In genomic region chr14:102769716-102770115, GRCm38 (mm10) we compare ENCODE assay signal across 8 mouse cellular contexts.
DNase-seq lines count a peak whose midpoint lies in the region; ATAC-seq and TF ChIP-seq lines count a peak whose summit lies in the region.

No protein-coding gene starts in this region.

- H3K27me3 ChIP-seq in CH12.LX (replicated peaks), result no peaks in the 10 kb centered on the region
- H3K27me3 ChIP-seq in lung, embryonic 14.5 days (ENCODE audit: insufficient read depth, low read length), result no peaks in the 10 kb centered on the region
- no peaks in the 10 kb centered on the region for H3K27me3 ChIP-seq in thymus, adult 2 months (ENCODE audit: control insufficient read depth, insufficient read depth, low read length)
- H3K27me3 ChIP-seq in neural tube, embryonic 15.5 days (replicated peaks), result no peaks in the 10 kb centered on the region

- H3K9me3 ChIP-seq in CH12.LX (replicated peaks; ENCODE audit: low read length), result no peaks in the 10 kb centered on the region
- H3K9me3 ChIP-seq in lung, embryonic 14.5 days (ENCODE audit: low read depth, low read length), result no peaks in the 10 kb centered on the region
- no peaks in the 10 kb centered on the region for H3K9me3 ChIP-seq in neural tube, embryonic 15.5 days (replicated peaks)

- TF ChIP-seq CTCF in CH12.LX (conservative IDR thresholded peaks at IDR 0.05 in 1 of 2, IDR thresholded peaks at IDR 0.05 in 1 of 2; ENCODE audit: low read depth in 2 of 2, low read length in 2 of 2), result peak; percentile 18 to 78; a peak in 3 of 4 replicates
- TF ChIP-seq CTCF in lung, embryonic 14.5 days (IDR thresholded peaks at IDR 0.05; ENCODE audit: low read depth), result peak; percentile 28
- TF ChIP-seq CTCF in thymus, adult 2 months (IDR thresholded peaks at IDR 0.05; ENCODE audit: borderline replicate concordance, control insufficient read depth, extremely low read depth, insufficient read depth, low read length, poor library complexity), result no peak

- ATAC-seq in lung, embryonic 14.5 days (ENCODE audit: insufficient read depth), result no peak
- ATAC-seq in neural tube, embryonic 15.5 days (ENCODE audit: low FRiP score), result no peak

- H3K4me1 ChIP-seq in CH12.LX (ENCODE audit: control insufficient read depth in 1 of 2, insufficient read depth in 2 of 2), result peaks cover 0 to 6% of the 10 kb centered on the region in 2 experiments; a peak in 2 of 4 replicates
- H3K4me1 ChIP-seq in lung, embryonic 14.5 days (ENCODE audit: insufficient read depth), result no peaks in the 10 kb centered on the region
- no peaks in the 10 kb centered on the region for H3K4me1 ChIP-seq in thymus, adult 2 months (replicated peaks; ENCODE audit: control insufficient read depth, insufficient read depth, low read length)
- no peaks in the 10 kb centered on the region for H3K4me1 ChIP-seq in neural tube, embryonic 15.5 days

- TF ChIP-seq POLR2A in CH12.LX (IDR thresholded peaks at IDR 0.05; ENCODE audit: low read depth, low read length), result no peak
- TF ChIP-seq POLR2A in thymus, adult 2 months (IDR thresholded peaks at IDR 0.05; ENCODE audit: control insufficient read depth, extremely low read depth, insufficient read depth, low read length, poor library complexity), result no peak

- no peaks in the 10 kb centered on the region for H3K79me2 ChIP-seq in CH12.LX (replicated peaks; ENCODE audit: control insufficient read depth, extremely low read depth, insufficient read depth, poor library complexity, severe bottlenecking)

- 54% methylated on average over 3 of the region's 3 CpGs for WGBS in lung, embryonic 14.5 days
- WGBS in thymus, adult 2 months, result 83% methylated on average over 3 of the region's 3 CpGs
- 68% methylated on average over 3 of the region's 3 CpGs for WGBS in neural tube, embryonic 15.5 days

- dilution Hi-C loops in CH12.LX (cut with MboI; ENCODE audit: extremely low pct_ligation_motif_present, extremely low pct_unique_long_range_greater_than_20kb, low sequenced_read_pairs), result no loop called here

- no peak for TF ChIP-seq EP300 in CH12.LX (IDR thresholded peaks at IDR 0.05; ENCODE audit: low read length)

- TF ChIP-seq RAD21 in CH12.LX (IDR thresholded peaks at IDR 0.05; ENCODE audit: low read depth, low read length), result peak; percentile 69

- H3K4me3 ChIP-seq in CH12.LX (replicated peaks in 1 of 3; ENCODE audit: low read depth in 2 of 3, low read length in 2 of 3, poor library complexity in 1 of 3), result no peak overlapping the region
- H3K4me3 ChIP-seq in lung, embryonic 14.5 days (ENCODE audit: low read depth, low read length), result no peak overlapping the region
- no peak overlapping the region for H3K4me3 ChIP-seq in thymus, adult 2 months (ENCODE audit: control insufficient read depth, insufficient read depth, low read length)
- no peak overlapping the region for H3K4me3 ChIP-seq in neural tube, embryonic 15.5 days (replicated peaks)

- H3K4me2 ChIP-seq in CH12.LX (ENCODE audit: insufficient read depth, low read depth, poor library complexity, severe bottlenecking), result no peak overlapping the region
- no peak overlapping the region for H3K4me2 ChIP-seq in lung, embryonic 14.5 days
- no peak overlapping the region for H3K4me2 ChIP-seq in neural tube, embryonic 15.5 days

- H3K36me3 ChIP-seq in CH12.LX (replicated peaks in 1 of 2; ENCODE audit: control insufficient read depth in 1 of 2, insufficient read depth in 1 of 2, low read length in 1 of 2), result no peaks in the 10 kb centered on the region
- H3K36me3 ChIP-seq in lung, embryonic 14.5 days (ENCODE audit: insufficient read depth), result no peaks in the 10 kb centered on the region
- no peaks in the 10 kb centered on the region for H3K36me3 ChIP-seq in thymus, adult 2 months (ENCODE audit: control insufficient read depth, insufficient read depth, low read length)
- no peaks in the 10 kb centered on the region for H3K36me3 ChIP-seq in neural tube, embryonic 15.5 days

- H3K9ac ChIP-seq in CH12.LX (ENCODE audit: insufficient read depth, low read depth), result no peak overlapping the region
- H3K9ac ChIP-seq in lung, embryonic 14.5 days, result no peak overlapping the region
- no peak overlapping the region for H3K9ac ChIP-seq in neural tube, embryonic 15.5 days (replicated peaks)

- in situ Hi-C loops in CH12.LX (cut with MboI; ENCODE audit: low pct_ligation_motif_present, low pct_unique_long_range_greater_than_20kb, low sequenced_read_pairs), result no loop called here

- no peak overlapping the region for H3K27ac ChIP-seq in CH12.LX (ENCODE audit: insufficient read depth, low read depth)
- H3K27ac ChIP-seq in lung, embryonic 14.5 days (ENCODE audit: low read depth), result no peak overlapping the region
- H3K27ac ChIP-seq in thymus, adult 2 months (ENCODE audit: control insufficient read depth, insufficient read depth, low read length), result no peak overlapping the region
- H3K27ac ChIP-seq in neural tube, embryonic 15.5 days (replicated peaks), result no peak overlapping the region

- peak; percentile 34 for DNase-seq in gastrocnemius, adult 18-20 months (ENCODE audit: low spot score)
- no peak for DNase-seq in gastrocnemius, postnatal 4 days (ENCODE audit: low spot score in 2 of 2)
- DNase-seq in CH12.LX (ENCODE audit: extremely low read depth), result peak; percentile 78
- DNase-seq in cerebellum, adult 8-10 months, result peak; percentile 18
- DNase-seq in heart, postnatal 4 days, result peak; percentile 57
- DNase-seq in lung, embryonic 14.5 days, result peak; percentile 8
- peak; percentile 37 for DNase-seq in thymus, adult 2 months

TF ChIP-seq in CH12.LX, 34 proteins besides CTCF, POLR2A, EP300 and RAD21:
- TF ChIP-seq MAZ (IDR thresholded peaks at IDR 0.05; ENCODE audit: low read depth, low read length), result no peak
- TF ChIP-seq JUN (IDR thresholded peaks at IDR 0.05; ENCODE audit: insufficient read depth, low read depth, low read length), result no peak
- TF ChIP-seq ZNF384 (IDR thresholded peaks at IDR 0.05; ENCODE audit: low read depth, low read length), result no peak
- no peak for TF ChIP-seq E2F4 (IDR thresholded peaks at IDR 0.05; ENCODE audit: insufficient replicate concordance, low read depth, low read length)
- TF ChIP-seq MAFK (IDR thresholded peaks at IDR 0.05; ENCODE audit: insufficient replicate concordance, low read length), result no peak
- TF ChIP-seq SMC3 (IDR thresholded peaks at IDR 0.05; ENCODE audit: low read depth, low read length), result peak; percentile 86
- 0 out of 2 replicates have a peak, but pooled peaks have one; percentile 14 for TF ChIP-seq ETS1 (conservative IDR thresholded peaks at IDR 0.05; ENCODE audit: low read depth, low read length)
- no peak for TF ChIP-seq RCOR1 (conservative IDR thresholded peaks at IDR 0.05; ENCODE audit: low read depth, low read length)
- TF ChIP-seq ZC3H11A (IDR thresholded peaks at IDR 0.05; ENCODE audit: low read depth, low read length), result peak; percentile 10; the same call in 1 of the 2 replicates
- TF ChIP-seq MAX (IDR thresholded peaks at IDR 0.05; ENCODE audit: low read length), result no peak
- TF ChIP-seq IRF4 (IDR thresholded peaks at IDR 0.05; ENCODE audit: low read depth, low read length), result peak; percentile 51; the same call in 1 of the 2 replicates
- no peak for TF ChIP-seq ELF1 (IDR thresholded peaks at IDR 0.05; ENCODE audit: low read depth, low read length)
- TF ChIP-seq NRF1 (IDR thresholded peaks at IDR 0.05; ENCODE audit: low read depth, low read length), result no peak
- TF ChIP-seq HCFC1 (IDR thresholded peaks at IDR 0.05; ENCODE audit: low read depth, low read length), result no peak
- TF ChIP-seq JUND (conservative IDR thresholded peaks at IDR 0.05; ENCODE audit: low read depth, low read length), result no peak
- TF ChIP-seq BHLHE40 (IDR thresholded peaks at IDR 0.05; ENCODE audit: low read depth, low read length), result 0 out of 2 replicates have a peak, but pooled peaks have one; percentile 33

Comparison
In these comparisons a context has a peak if more than half of its experiments do, and no peak if none do; other contexts are left out.
1. DNase-seq: peak in gastrocnemius, adult 18-20 months (single experiment), CH12.LX (single experiment), cerebellum, adult 8-10 months (single experiment), heart, postnatal 4 days (single experiment), lung, embryonic 14.5 days (single experiment) and thymus, adult 2 months (single experiment); none in gastrocnemius, postnatal 4 days (0 of 2).